Mouse (Mus musculus) midbrain, embryonic 15.5 days (tissue): ENCODE results near the gene L3mbtl2. TPM values are rescaled to one million over a fixed set of nuclear protein-coding genes. Genes with fewer than 3 reads are reported as not detected.

Experiments
- ATAC-seq: fragments of 200-750 bp; cut with Nextera tagmentation; replicated peaks from 2 replicates; pipeline ENCODE4 v1.8.0; 2017; ENCODE audit warnings: moderate TSS enrichment
- H3K27ac ChIP-seq: fragments of 300-500 bp; sonication (generic); 2 replicates; pipeline ENCODE4 v1.5.1; 2015; ENCODE audit warnings: mild to moderate bottlenecking, inconsistent platforms
- H3K27me3 ChIP-seq: fragments of 300-500 bp; sonication (generic); replicated peaks from 2 replicates; pipeline ENCODE4 v1.6.1; 2015; ENCODE audit warnings: inconsistent platforms
- H3K36me3 ChIP-seq: fragments of 300-500 bp; sonication (generic); replicated peaks from 2 replicates; pipeline ENCODE4 v1.6.1; 2015; ENCODE audit warnings: inconsistent platforms
- H3K4me1 ChIP-seq: fragments of 300-500 bp; sonication (generic); 2 replicates; pipeline ENCODE4 v1.6.1; 2015; ENCODE audit warnings: inconsistent platforms
- H3K4me2 ChIP-seq: fragments of 300-500 bp; sonication (generic); 2 replicates; pipeline ENCODE4 v1.6.1; 2015; ENCODE audit warnings: inconsistent platforms, mild to moderate bottlenecking, moderate library complexity
- H3K4me3 ChIP-seq: fragments of 300-500 bp; sonication (generic); 2 replicates; pipeline ENCODE4 v1.5.1; 2015; ENCODE audit warnings: mild to moderate bottlenecking, inconsistent platforms
- H3K9ac ChIP-seq: fragments of 300-500 bp; sonication (generic); 2 replicates; pipeline ENCODE4 v1.6.1; 2015; ENCODE audit warnings: mild to moderate bottlenecking, inconsistent platforms
- H3K9me3 ChIP-seq: fragments of 300-500 bp; sonication (generic); 2 replicates; pipeline ENCODE4 v1.6.1; 2016; ENCODE audit warnings: inconsistent platforms
- WGBS: fragments of 180-500 bp; shearing (Covaris S2); methylation state at CpG from one replicate; pipeline ENCODE4 v1.1.7; 2015; ENCODE audit warnings: mixed read lengths; 5-methylcytosine and 5-hydroxymethylcytosine counted together
- polyA plus RNA-seq: library from polyadenylated mRNA; unstranded; fragments of >200 nt; fragmentation: Nextera tagmentation; extraction: Ambion mirVana; gene quantifications from 2 replicates; pipeline ENCODE4 v1.2.1, GENCODE M21; 2015

L3mbtl2 gene
- polyA plus RNA-seq: 31.5 and 32.1 TPM in 2 replicates

DNA sequence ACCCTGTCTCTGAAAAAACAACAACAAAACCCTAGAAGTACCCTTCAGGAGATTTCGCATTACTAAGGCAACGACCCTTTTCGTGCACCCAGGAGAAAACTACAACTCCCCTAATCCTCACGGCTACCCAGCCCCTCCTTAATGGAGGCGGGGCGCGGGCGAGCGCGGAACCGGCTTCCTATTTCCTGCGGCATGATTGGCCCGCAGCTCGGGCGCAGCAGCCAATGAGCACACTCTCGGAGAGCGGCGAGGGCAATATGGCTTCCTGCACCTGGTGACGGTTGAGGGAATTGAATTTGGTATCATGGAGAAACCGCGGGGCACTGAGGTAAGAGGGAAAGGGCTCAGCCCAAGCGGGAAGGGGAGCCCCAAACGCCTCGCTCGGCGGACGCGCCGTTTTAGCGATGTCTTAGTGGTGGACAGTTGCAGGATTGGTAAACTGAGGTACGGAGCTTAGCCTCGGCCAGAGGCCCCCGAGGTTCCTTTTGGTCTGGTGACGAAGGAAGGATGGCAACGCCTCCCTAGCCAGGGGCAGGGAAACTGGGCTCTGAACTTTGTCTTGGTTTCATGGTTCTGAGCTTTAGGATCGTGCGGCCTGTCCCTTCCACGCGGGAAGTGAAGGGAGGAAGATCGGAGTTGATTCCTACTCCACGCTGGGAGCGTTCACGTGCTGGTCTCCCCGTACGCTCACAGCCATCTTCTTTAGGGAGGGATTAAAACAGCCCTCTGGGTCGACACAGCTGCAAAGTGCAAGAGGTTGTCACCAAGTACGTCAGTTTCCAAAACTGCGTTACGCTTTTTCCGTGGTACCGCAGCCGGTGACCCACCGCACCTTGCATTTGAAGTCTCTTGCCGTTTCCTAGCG lies at the start of gene L3mbtl2:
Gene L3mbtl2 (plus strand): TSS at position 193 of the 865 bp plus-strand sequence.
- peak; percentile 99 for ATAC-seq
- under 1% methylated on average over 55 of the region's 55 CpGs for WGBS

DNA sequence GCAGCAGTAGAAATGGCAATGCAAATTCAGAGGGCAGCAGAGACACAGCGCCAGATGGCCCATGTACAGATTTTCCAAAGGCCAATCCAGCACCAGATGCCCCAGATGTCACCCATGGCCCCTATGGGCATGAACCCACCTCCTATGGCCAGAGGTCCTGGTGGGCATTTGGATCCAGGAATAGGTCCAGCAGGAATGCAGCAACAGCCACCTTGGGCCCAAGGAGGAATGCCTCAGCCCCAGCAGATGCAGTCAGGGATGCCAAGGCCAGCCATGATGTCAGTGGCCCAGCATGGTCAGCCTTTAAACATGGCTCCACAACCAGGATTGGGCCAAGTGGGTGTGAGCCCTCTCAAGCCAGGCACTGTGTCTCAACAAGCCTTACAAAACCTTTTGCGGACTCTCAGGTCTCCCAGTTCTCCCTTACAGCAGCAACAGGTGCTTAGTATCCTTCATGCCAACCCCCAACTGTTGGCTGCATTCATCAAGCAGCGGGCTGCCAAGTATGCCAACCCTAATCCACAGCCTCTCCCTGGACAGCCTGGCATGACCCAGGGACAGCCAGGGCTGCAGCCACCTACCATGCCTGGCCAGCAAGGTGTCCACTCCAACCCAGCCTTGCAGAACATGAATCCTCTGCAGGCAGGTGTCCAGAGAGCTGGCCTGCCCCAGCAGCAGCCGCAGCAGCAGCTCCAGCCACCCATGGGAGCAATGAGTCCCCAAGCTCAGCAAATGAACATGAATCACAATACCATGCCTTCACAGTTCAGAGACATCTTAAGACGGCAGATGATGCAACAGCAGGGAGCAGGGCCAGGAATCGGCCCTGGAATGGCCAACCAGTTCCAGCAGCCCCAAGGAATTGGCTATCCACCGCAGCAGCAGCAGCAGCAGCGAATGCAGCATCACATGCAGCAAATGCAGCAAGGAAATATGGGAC lies 13.9 kb upstream of the L3mbtl2 start:
- H3K36me3 ChIP-seq: peaks cover 53% of the 10 kb centered on the region

More for the DNA sequence above, at the start of gene L3mbtl2:
- H3K36me3 ChIP-seq: peaks cover 8% of the 10 kb centered on the region
- peak within 1 kb of the TSS; percentile 65 for H3K27ac ChIP-seq
- H3K4me2 ChIP-seq: peak within 1 kb of the TSS; percentile 82
- no peaks in the 10 kb centered on the region for H3K9me3 ChIP-seq
- H3K4me1 ChIP-seq: peaks cover 9% of the 10 kb centered on the region
- peak within 1 kb of the TSS; percentile 67 for H3K9ac ChIP-seq
- peak within 1 kb of the TSS; percentile 74 for H3K4me3 ChIP-seq
- H3K27me3 ChIP-seq: no peaks in the 10 kb centered on the region

DNA sequence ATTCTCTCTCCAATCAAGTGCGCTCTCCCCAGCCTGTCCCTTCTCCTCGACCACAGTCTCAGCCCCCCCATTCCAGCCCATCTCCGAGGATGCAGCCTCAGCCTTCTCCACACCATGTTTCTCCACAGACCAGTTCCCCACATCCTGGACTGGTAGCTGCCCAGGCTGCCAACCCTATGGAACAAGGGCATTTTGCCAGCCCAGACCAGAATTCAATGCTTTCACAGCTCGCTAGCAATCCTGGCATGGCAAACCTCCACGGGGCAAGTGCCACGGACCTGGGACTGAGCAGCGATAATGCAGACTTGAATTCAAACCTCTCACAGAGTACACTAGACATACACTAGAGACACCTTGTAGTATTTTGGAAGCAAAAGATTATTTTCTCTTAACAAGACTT lies 13.1 kb upstream of the L3mbtl2 start:
- no peak overlapping the region for H3K4me2 ChIP-seq

More for the DNA sequence above, 13.9 kb upstream of the L3mbtl2 start:
- Histone ChIP-seq H3K4me3 (no peak overlapping the region), H3K4me1 (no peaks in the 10 kb centered on the region), H3K9me3 (no peaks in the 10 kb centered on the region), H3K4me2 (no peak overlapping the region), H3K9ac (no peak overlapping the region), H3K27me3 (no peaks in the 10 kb centered on the region), H3K27ac (no peak overlapping the region)
- no peak for ATAC-seq
- WGBS: 94% methylated on average over 8 of the region's 8 CpGs

DNA sequence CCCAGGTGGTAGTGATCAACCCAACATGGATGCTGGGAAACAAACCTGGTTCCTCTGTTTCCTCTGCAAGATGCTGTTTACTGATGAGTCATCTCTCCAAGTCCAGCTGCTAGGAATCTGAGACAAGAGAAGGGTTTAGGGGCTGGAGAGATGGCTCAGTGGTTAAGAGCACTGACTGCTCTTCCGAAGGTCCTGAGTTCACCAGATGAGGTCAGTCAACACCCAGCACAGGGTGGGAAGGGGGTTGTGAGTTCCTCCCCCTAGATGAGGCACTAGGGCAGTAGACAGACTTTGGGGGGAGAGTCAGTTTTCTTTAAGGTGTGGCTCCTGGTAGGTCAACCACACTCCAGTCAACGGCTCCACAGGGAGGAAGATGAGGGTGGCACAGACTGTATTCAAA lies 2.0 kb upstream of the L3mbtl2 start:
- H3K4me3 ChIP-seq: no peak overlapping the region
- no peak overlapping the region for H3K4me2 ChIP-seq
- H3K27ac ChIP-seq: no peak overlapping the region
- H3K9me3 ChIP-seq: no peaks in the 10 kb centered on the region
- no peaks in the 10 kb centered on the region for H3K27me3 ChIP-seq
- 88% methylated on average over 2 of the region's 2 CpGs for WGBS
- peaks cover 9% of the 10 kb centered on the region for H3K4me1 ChIP-seq
- H3K36me3 ChIP-seq: no peaks in the 10 kb centered on the region
- no peak overlapping the region for H3K9ac ChIP-seq
- ATAC-seq: no peak

More for the DNA sequence above, 13.1 kb upstream of the L3mbtl2 start:
- H3K36me3 ChIP-seq: peaks cover 44% of the 10 kb centered on the region
- H3K9ac ChIP-seq: no peak overlapping the region
- no peak overlapping the region for H3K4me3 ChIP-seq
- H3K9me3 ChIP-seq: no peaks in the 10 kb centered on the region
- no peaks in the 10 kb centered on the region for H3K4me1 ChIP-seq
- H3K27me3 ChIP-seq: no peaks in the 10 kb centered on the region
- no peak overlapping the region for H3K27ac ChIP-seq
- ATAC-seq: no peak
- 91% methylated on average over 7 of the region's 7 CpGs for WGBS

DNA sequence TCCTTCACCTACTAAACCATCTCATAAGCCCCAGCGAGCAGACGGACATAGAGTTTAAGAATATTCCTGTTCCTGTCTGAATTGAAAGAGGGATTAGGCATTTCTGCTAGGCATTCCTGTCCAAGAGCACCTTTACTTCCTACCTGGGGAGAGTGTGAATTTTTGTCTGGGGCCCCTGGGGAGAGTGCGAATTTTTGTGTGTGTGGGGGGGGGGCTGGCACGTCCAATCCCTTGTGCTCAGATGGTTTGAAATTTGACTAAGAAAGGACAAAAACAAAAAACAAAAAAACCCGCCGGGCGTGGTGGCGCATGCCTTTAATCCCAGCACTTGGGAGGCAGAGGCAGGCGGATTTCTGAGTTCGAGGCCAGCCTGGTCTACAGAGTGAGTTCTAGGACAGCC lies 408 bp upstream of the L3mbtl2 start:
- no peaks in the 10 kb centered on the region for H3K27me3 ChIP-seq
- WGBS: 65% methylated on average over 10 of the region's 10 CpGs
- H3K9ac ChIP-seq: no peak overlapping the region
- H3K9me3 ChIP-seq: no peaks in the 10 kb centered on the region
- H3K4me3 ChIP-seq: peak overlapping the region; percentile 74
- no peak overlapping the region for H3K27ac ChIP-seq
- ATAC-seq: 0 out of 2 replicates have a peak, but pooled peaks have one; percentile 2
- H3K4me2 ChIP-seq: peak overlapping the region; percentile 82
- peaks cover 9% of the 10 kb centered on the region for H3K4me1 ChIP-seq
- peaks cover 8% of the 10 kb centered on the region for H3K36me3 ChIP-seq

DNA sequence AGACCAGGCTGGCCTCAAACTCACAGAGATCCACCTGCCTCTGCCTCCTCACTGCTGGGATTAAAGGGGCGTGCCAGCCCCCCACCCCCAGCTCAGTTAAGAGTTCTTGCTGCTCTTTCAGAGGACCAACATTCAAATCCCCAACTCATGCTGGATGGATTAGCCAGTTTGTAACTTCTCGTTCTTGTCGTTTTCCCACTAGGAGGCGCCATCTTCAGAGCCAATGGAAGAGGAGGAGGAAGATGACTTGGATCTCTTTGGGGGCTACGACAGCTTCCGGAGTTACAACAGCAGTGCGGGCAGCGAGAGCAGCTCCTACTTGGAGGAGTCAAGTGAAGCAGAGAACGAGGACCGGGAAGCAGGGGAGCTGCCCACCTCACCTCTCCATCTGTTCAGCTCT lies 3.3 kb downstream of the L3mbtl2 start:
- no peak for ATAC-seq
- Histone ChIP-seq H3K9ac (no peak overlapping the region), H3K9me3 (no peaks in the 10 kb centered on the region), H3K4me1 (peaks cover 9% of the 10 kb centered on the region), H3K4me2 (no peak overlapping the region), H3K27ac (no peak overlapping the region), H3K27me3 (no peaks in the 10 kb centered on the region), H3K36me3 (peaks cover 15% of the 10 kb centered on the region), H3K4me3 (no peak overlapping the region)
- WGBS: 92% methylated on average over 10 of the region's 10 CpGs

DNA sequence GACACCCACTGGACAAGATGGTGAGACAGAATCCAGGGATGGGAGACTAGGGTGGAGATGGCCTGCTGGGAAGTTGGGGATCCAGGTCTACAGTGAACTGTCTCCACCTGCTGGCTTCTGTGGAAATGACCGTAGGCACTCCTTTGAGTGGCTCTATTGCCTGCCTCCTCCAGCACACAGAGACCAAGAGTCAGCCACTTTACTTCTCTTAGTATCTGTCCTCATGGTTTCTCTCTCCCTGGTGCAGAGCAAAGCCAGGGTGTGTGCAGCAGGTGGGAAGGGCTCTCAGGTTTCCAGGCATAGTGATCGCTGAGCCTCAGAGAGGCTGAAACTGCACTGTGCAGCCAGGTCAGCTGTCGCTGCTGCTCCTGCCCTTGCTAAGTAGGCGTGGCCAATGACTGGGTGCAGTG lies 6.5 kb downstream of the L3mbtl2 start:
- H3K9me3 ChIP-seq: no peaks in the 10 kb centered on the region
- 92% methylated on average over 4 of the region's 4 CpGs for WGBS
- H3K4me3 ChIP-seq: no peak overlapping the region
- no peak for ATAC-seq
- H3K9ac ChIP-seq: no peak overlapping the region
- H3K4me1 ChIP-seq: peaks cover under 1% of the 10 kb centered on the region
- H3K4me2 ChIP-seq: no peak overlapping the region
- H3K27ac ChIP-seq: no peak overlapping the region
- peaks cover 22% of the 10 kb centered on the region for H3K36me3 ChIP-seq
- no peaks in the 10 kb centered on the region for H3K27me3 ChIP-seq

DNA sequence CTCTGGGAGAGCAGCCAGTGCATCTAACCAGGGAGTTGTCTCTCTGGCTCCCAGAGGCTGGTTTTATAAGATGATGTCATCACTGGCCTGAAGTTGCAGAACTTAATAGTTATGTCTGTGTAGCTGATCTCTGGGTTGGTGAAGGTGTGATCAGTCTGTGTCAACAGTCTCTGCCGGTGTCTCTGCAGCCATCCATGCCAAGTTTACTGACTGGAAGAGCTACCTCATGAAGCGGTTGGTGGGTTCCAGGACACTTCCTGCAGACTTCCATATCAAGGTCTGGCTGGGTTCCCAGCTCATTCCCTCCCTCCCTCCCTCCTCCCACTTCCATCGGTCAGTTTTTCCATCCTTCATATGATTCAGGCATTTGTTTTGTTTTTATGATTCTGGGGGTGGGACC lies 12.9 kb downstream of the L3mbtl2 start:
- Histone ChIP-seq H3K4me1 (no peaks in the 10 kb centered on the region), H3K27ac (no peak overlapping the region), H3K9me3 (no peaks in the 10 kb centered on the region), H3K9ac (no peak overlapping the region), H3K4me3 (no peak overlapping the region), H3K36me3 (peaks cover 35% of the 10 kb centered on the region; the same call in 1 of the 2 replicates), H3K27me3 (no peaks in the 10 kb centered on the region), H3K4me2 (no peak overlapping the region)
- ATAC-seq: no peak
- 91% methylated on average over 3 of the region's 3 CpGs for WGBS

DNA sequence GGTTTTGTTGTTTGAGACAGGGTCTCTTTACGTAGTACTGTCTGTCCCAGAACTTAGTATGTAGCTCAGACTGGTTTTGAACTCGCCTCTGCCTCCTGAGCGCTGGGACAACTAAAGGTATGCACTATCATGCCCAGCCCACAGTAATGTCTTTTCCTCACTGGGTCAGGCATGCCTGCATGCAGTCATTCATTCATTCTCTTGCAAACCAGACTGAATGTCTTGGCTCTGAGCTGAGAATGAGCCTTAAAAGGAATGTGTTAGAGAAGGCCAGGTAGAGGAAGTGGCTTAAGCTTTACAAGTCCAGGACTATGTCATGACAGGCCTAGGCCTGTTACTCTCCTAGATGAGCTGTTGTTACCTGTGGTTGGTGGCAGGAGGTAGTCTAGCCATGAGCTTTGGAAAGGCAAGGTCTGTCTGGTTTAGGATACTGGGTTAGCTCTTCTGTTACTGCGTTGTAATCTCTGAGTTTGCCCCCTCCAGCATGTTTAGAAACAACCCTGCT lies 16.7 kb downstream of the L3mbtl2 start:
- H3K4me2 ChIP-seq: no peak overlapping the region
- no peak overlapping the region for H3K9ac ChIP-seq
- no peak overlapping the region for H3K27ac ChIP-seq
- ATAC-seq: no peak
- H3K4me3 ChIP-seq: no peak overlapping the region
- WGBS: 94% methylated on average over 4 of the region's 4 CpGs
- no peaks in the 10 kb centered on the region for H3K9me3 ChIP-seq
- no peaks in the 10 kb centered on the region for H3K27me3 ChIP-seq
- peaks cover 54% of the 10 kb centered on the region for H3K36me3 ChIP-seq
- H3K4me1 ChIP-seq: no peaks in the 10 kb centered on the region

DNA sequence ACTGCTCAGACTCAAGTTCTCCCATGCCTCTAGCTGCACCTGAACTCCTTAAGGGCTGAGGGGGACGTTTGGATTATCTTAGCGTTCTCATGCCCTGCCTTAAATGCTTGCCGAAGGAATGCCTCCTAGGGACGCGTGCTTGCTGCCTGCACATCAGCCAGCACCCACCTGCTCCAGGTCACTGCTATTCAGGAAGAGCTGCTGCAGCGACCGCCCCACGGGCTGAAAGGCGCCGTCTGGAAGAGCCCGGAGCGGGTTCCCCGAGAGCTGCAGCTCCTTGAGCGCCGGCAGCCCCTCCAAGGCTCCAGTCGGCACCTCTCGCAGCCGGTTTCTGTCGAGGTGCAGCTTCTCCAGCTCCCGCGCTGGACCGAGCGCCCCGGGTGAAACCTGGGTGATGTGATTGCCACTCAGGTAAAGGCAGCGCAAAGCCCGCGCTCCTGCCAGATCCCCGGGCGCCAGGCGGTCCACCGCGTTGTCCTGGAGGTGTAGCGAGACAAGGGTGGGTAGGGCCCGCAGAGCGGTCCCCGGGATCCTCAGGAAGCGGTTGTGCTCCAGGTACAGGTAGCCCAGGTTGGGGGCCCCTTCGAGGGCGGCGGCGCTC lies 29.8 kb downstream of the L3mbtl2 start:
- peak overlapping the region; percentile 56 for H3K4me3 ChIP-seq
- ATAC-seq: peak; percentile 28
- no peaks in the 10 kb centered on the region; the same call in 1 of the 2 replicates for H3K36me3 ChIP-seq
- H3K4me1 ChIP-seq: peaks cover 24% of the 10 kb centered on the region
- H3K27ac ChIP-seq: peak overlapping the region; percentile 67
- peak overlapping the region; percentile 89 for H3K4me2 ChIP-seq
- no peaks in the 10 kb centered on the region for H3K9me3 ChIP-seq
- peaks cover 23% of the 10 kb centered on the region for H3K27me3 ChIP-seq
- WGBS: 2% methylated on average over 41 of the region's 41 CpGs
- H3K9ac ChIP-seq: peak overlapping the region; percentile 74

DNA sequence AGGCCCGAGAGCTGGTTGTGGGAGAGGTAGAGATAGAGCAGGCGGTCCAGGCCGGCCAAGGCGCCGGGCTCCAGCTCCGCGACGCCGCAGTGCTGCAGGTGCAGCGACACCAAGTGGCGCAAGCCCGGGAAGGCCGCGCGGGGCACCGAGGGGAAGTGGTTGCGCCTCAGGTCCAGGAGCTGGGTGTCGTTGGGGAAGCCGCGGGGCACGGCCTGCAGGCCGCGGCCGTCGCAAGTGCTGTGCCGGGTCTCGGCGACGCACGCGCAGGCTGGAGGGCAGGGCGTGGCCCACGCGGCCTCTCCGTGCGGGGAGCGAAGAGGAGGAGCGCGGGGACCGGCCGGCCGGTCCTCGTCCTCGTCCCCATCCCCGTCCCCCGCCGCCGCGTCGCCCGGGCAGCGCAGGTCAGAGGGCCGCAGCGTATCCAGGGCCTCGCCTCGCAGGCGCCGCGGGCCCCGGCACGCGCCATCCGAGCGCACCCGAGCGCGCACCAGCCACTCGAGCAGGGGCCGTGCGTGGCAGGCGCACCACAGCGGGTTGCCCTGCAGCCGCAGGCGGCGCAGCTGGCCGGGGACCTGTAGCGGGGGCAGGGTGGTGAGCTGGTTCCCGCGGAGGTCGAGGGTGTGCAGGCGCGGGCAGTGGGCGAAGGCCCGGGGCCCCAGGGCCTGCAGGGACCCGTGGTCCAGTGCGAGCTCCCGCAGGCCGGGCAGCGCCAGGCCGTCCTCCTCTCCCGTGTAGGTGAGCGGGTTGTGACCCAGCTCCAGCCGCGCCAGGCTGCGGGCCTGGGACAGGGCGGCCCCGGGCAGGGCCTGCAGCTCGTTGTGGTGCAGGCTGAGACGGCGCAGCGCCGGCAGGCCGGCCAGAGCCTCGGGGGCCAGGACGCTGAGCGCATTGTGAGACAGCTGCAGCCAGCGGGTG lies 30.5 kb downstream of the L3mbtl2 start:
- peak overlapping the region; percentile 74 for H3K9ac ChIP-seq
- WGBS: under 1% methylated on average over 80 of the region's 107 CpGs
- peaks cover 24% of the 10 kb centered on the region for H3K4me1 ChIP-seq
- peak overlapping the region; percentile 67 for H3K27ac ChIP-seq
- H3K4me2 ChIP-seq: peak overlapping the region; percentile 89
- H3K36me3 ChIP-seq: no peaks in the 10 kb centered on the region
- H3K9me3 ChIP-seq: no peaks in the 10 kb centered on the region
- peaks cover 23% of the 10 kb centered on the region for H3K27me3 ChIP-seq
- peak; percentile 86 for ATAC-seq
- peak overlapping the region; percentile 56 for H3K4me3 ChIP-seq
